Mouse (Mus musculus) brain, adult 2 months (tissue): ENCODE measurements around the gene Pttg1ip.

Experiments used
- DNase-seq: peaks from one replicate; pipeline ENCODE4 v3.0.0; 2011; ENCODE audit warnings: low read depth, low spot score

Pttg1ip gene

DNA sequence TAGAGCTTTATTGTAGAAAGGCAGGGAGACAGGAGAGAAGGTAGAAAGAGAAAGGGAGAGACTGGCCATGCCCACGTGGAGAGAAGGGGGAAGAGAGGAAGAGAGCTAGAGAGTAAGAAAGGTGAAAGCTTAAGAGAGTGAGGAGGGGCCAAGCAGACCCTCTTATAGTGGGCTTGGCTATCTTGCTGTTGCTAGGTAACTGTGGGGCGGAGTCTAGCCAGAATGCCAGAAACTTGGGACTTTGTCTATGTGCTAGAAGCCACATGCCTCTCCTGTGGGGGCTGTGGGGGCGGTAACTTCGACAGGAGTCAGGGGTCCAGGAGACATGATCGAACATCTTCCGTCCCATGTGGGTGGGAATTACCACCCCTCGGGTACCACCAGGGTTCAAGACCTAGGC, 12.0 kb upstream of the Pttg1ip start:
- no peak for DNase-seq

GRCm38 (mm10) chr10:77569973-77570658, 11.4 kb upstream of the Pttg1ip start:
- DNase-seq, result no peak

DNA sequence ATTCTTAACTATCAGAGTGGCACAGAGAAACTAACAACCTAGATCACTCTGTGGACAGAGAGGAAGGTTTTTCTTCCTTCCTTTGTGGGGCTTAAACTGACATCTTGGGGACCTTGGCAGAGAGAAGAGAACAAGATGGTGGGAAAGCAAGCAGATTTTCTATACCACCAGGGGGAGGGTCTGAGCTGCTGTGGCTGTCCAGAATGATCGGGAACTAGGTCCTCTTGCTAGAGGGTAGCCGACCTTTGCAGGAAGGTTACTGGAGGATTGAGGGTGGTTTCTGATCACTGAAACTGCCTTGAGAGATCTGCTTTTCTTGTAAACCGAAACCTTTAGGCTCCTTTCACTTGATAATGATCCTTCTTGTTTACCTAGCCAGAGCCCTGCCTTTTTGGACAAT, 9.3 kb upstream of the Pttg1ip start:
- DNase-seq, result no peak

DNA sequence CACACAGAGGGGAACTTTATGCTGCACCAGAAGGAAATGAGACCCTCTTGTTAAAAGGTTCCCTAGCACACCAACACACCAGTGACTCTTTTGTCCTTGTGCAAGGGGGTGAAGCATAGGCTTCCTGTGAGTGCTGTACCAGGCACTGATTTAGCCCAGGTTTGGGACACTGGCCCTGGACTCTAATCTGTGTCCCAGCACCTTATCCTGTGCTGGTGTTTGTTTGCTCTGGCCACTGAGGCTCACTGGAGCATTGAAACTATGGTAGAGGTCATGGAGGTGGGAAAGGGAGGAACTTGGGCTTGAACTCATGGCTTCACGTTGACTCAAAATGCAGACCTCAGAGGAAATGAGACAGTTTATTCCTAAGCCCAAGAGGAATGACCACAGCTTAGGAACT, 8.4 kb upstream of the Pttg1ip start:
- DNase-seq, result no peak

GRCm38 (mm10) chr10:77580027-77580920, 1.2 kb upstream of the Pttg1ip start:
- DNase-seq, result no peak

DNA sequence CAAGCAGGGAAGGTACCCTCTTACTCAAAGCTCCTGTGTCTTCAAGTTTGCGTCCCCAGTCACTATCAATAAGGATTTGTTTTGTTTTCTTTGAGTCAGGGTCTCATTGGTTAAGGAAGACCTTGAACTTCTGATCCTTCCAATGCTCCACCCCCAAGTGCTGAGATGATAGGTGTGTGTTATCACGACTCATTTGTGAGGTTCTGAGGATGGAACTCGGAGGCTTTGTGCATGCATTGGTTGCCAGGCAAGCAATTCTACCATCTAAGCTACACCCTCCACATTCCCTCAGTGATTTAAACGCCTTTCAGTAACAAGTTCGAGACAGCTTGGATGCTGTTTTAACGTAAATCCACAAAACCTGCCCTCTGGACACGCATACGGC, 505 bp upstream of the Pttg1ip start:
- DNase-seq, result peak; percentile 22

GRCm38 (mm10) chr10:77582285-77582618, 732 bp downstream of the Pttg1ip start:
- DNase-seq, result no peak

GRCm38 (mm10) chr10:77583795-77584422, 2.4 kb downstream of the Pttg1ip start:
- peak; percentile 66 for DNase-seq

DNA sequence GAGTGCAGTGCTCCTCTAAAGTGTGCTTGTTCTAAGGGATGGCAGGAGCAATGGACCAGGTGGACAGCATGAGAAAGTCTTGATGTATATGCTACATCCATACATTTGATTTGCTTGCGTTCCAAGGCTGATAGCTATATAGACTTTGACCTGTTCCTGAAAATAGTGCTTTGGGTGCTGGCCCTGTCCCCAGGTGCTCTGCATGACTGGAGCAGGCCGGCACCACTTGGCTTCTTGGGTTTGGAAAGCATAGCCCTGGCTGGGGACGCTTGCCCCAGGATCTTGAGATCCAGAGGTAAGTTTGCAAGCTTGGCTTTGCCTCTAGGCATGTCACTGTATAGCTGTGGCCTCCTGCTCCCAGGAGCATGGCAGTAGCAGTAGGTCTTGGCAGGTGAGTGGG, 5.1 kb downstream of the Pttg1ip start:
- no peak for DNase-seq

- no peak for DNase-seq
Measured at GRCm38 (mm10) chr10:77587091-77587775, 5.7 kb downstream of the Pttg1ip start.

DNA sequence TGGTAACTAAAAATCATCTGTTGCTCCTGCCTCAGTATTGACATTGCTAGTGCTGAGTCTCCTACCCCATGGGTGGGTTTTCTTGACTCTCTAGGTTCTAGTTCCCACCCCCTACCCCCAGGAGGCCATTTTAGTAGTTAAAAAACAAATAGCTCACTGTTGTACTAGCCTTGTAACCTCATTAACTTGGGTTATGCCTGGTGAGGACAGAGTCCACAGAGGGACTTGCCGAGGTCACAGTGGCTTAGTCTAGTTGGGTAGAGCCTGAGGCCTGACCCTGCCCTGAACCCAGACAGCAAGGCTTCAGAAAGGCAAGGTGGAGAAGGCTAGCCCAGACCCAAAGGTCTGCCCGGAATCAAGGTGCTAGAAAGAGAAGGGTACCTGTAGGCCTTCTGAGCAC, 6.5 kb downstream of the Pttg1ip start:
- DNase-seq, result no peak

DNA sequence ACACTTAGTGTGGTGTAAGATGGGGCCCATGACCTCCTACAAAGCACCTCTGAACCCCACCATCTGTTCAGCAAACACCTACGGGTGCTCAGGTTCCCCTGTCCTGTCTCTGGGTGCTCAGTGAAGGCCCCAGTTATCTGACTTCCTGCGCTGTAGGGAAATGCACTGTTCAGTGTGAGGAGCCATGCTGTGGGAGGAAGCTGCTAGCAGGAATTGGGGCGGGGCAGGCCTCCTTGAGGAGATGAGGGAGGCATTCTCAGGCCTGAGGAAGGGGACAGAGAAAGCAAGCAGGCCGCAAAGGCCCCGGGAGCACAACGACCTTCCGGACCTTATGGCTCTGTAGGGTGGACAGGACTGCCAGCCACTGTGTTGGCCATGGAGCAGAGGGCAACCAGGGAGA, 7.6 kb downstream of the Pttg1ip start:
- peak; percentile 41 for DNase-seq

DNA sequence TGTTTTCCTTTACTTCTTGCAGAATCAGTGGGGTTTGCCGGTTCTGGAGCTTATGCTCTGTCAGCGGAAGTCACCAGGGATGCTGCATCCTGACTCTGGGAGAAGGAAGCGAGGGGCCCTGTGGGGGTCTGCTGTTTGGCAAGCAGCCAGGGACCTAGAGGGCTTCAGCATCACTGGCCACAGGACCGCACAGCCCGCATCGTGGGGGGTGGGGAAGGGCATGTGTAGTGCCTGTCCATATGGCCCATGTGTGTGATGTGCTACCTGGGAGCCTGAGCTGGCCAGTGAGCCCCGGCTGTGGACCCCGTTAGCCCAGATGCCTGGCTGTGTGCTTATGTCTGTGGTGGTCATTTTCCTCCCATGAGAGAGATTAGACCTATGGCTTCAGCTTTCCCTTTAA, 8.2 kb downstream of the Pttg1ip start:
- no peak for DNase-seq

- peak; percentile 90 for DNase-seq
Measured at GRCm38 (mm10) chr10:77590812-77591211, 9.3 kb downstream of the Pttg1ip start.

GRCm38 (mm10) chr10:77591546-77591945, 10.0 kb downstream of the Pttg1ip start:
- peak; percentile 93 for DNase-seq

- DNase-seq, result peak; percentile 76
Measured at GRCm38 (mm10) chr10:77596060-77596459, 14.5 kb downstream of the Pttg1ip start.

DNA sequence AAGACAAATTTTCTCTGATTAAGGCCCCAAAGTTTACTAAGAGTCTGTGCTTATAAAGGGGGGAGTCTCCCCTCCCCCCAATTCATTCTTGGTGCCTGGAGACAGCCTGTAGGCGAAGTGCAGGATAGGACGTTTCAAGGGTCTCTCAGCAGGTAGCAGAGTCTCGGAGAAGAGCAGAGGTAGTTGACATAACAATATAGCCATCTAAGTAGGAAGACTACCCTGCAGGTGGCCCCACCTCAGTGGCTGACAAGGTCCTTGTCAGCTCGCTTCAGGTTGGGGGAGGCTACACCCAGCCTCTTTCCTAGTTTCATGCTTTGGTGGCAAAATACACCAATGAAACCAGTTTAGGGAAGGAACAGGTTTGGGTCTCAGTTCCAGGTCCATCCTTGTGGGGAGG, 21.5 kb downstream of the Pttg1ip start:
- no peak for DNase-seq

DNA sequence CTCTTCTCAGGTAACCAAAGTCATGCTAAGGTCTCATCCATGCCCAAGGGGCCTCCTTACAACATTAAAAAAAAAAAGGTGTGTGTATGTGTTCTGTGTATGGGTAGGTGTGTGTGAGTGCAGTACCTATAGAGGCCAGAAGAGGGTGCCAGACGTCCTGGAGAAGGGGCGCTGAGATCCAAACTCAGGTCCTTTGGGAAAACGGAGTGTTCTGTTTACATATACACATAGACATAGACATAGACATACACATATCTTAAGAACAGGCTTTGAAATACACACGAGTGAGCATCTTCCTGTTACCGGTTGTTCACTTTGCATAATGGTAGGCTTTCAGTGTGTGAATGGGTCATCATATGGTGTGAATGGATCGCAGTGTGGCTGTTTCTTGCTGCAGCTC, 22.6 kb downstream of the Pttg1ip start:
- no peak for DNase-seq

DNA sequence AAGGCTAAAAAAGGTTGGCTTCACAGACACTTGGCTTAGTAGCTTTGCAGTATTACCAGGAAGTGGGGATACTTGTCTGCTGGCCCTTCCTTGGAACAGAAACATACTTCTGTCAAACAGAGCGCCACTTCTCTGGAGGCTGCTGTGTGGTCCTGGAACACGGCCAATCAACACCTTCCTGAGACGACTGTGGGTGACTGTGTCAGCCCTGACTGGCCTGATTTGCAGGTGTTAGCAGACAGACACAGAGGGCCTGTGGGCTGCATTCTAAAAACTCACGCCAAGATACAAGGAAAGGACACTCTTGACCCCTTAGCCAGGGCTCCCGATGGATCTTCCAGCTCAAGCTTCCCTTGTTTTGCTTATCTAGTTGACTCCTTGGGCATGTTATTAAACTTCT, 23.4 kb downstream of the Pttg1ip start:
- DNase-seq, result peak; percentile 39

- DNase-seq, result peak; percentile 76
Measured at GRCm38 (mm10) chr10:77605368-77605767, 23.8 kb downstream of the Pttg1ip start.

- DNase-seq, result peak; percentile 96
Measured at GRCm38 (mm10) chr10:77605908-77606826, 24.6 kb downstream of the Pttg1ip start, which contains the start of the genes Sumo3 and Gm49325. TSS of gene Sumo3 (plus strand) at chr10:77606097. TSS of gene Gm49325 (plus strand) at chr10:77606197.
